Mouse (Mus musculus) ES-Bruce4 (cell line): ENCODE measurements around the gene Tmbim1. TPM values are rescaled to one million over a fixed set of nuclear protein-coding genes. Genes with fewer than 3 reads are reported as not detected.

Source experiments
- H3K27ac ChIP-seq: 2 replicates; pipeline ENCODE4 v1.5.1; 2012; ENCODE audit warnings: low read length, inconsistent platforms; ENCODE audit not compliant: insufficient read depth
- H3K27me3 ChIP-seq: 2 replicates; pipeline ENCODE4 v1.6.1; 2012; ENCODE audit warnings: mild to moderate bottlenecking, low read length, inconsistent platforms; ENCODE audit not compliant: control insufficient read depth, poor library complexity, insufficient read depth, severe bottlenecking
- H3K36me3 ChIP-seq: 2 replicates; pipeline ENCODE4 v1.6.1; 2012; ENCODE audit warnings: inconsistent platforms, mild to moderate bottlenecking, low read length, moderate library complexity; ENCODE audit not compliant: control insufficient read depth, poor library complexity, insufficient read depth, severe bottlenecking
- H3K4me1 ChIP-seq: one replicate; pipeline ENCODE4 v1.8.1; 2011; ENCODE audit warnings: low read length; ENCODE audit not compliant: control insufficient read depth, insufficient read depth
- H3K4me3 ChIP-seq: 2 replicates; pipeline ENCODE4 v1.5.1; 2011; ENCODE audit warnings: low read depth, mild to moderate bottlenecking, low read length
- H3K9ac ChIP-seq: 2 replicates; pipeline ENCODE4 v1.6.1; 2012; ENCODE audit warnings: low read depth, mild to moderate bottlenecking, inconsistent platforms; ENCODE audit not compliant: poor library complexity, severe bottlenecking
- H3K9me3 ChIP-seq: replicated peaks from 2 replicates; pipeline ENCODE4 v1.6.1; 2012; ENCODE audit warnings: mild to moderate bottlenecking, low read length, inconsistent platforms; ENCODE audit not compliant: control insufficient read depth, poor library complexity, insufficient read depth, severe bottlenecking
- CTCF ChIP-seq: IDR thresholded peaks from one replicate; pipeline ENCODE4 v1.8.1; 2011; ENCODE audit warnings: low read depth, low read length
- EP300 ChIP-seq: IDR thresholded peaks from 2 replicates; pipeline ENCODE4 v1.6.1; 2011; ENCODE audit warnings: low read depth, low read length; ENCODE audit not compliant: insufficient read depth
- POLR2A ChIP-seq: IDR thresholded peaks from one replicate; pipeline ENCODE4 v1.8.1; 2011; ENCODE audit warnings: low read length; ENCODE audit not compliant: insufficient read depth
- polyA plus RNA-seq: library from polyadenylated mRNA; stranded (reverse); fragments of >200 nt; gene quantifications from 2 replicates; pipeline ENCODE4 v1.2.4, GENCODE M21; 2011; ENCODE audit warnings: low read depth; ENCODE audit not compliant: missing spikeins, insufficient read depth, insufficient read length

Gene Tmbim1
- polyA plus RNA-seq, 1 experiment = 58.8 TPM

DNA sequence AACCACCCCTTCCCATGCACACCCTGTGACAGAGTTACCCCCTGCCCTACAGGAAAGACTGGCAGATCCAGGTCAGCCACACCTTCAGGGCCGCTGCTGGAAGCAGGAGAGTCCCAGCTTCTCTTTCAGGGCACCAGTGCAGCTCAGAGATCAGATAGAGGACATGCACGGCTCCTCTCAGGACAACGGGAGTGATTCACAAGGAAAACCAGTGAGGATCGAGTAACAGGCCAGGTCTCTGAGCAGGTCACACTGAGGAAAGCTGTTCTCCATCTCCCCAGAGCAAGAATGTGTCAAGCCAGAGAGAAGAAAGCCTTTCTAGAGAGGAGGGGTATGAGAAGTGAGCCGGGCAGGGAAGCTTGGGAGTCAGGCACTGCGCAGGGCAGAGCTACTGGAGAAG is 8.9 kb downstream of the Tmbim1 start:
- H3K9ac ChIP-seq = no peak overlapping the region
- no peak overlapping the region for H3K27ac ChIP-seq
- H3K9me3 ChIP-seq = no peaks in the 10 kb centered on the region
- 0 out of 2 replicates have a peak, but pooled peaks cover 3% of the 10 kb centered on the region for H3K36me3 ChIP-seq
- H3K4me1 ChIP-seq = peaks cover 7% of the 10 kb centered on the region
- H3K27me3 ChIP-seq = no peaks in the 10 kb centered on the region
- TF ChIP-seq CTCF (no peak), EP300 (no peak), POLR2A (no peak)
- no peak overlapping the region for H3K4me3 ChIP-seq

DNA sequence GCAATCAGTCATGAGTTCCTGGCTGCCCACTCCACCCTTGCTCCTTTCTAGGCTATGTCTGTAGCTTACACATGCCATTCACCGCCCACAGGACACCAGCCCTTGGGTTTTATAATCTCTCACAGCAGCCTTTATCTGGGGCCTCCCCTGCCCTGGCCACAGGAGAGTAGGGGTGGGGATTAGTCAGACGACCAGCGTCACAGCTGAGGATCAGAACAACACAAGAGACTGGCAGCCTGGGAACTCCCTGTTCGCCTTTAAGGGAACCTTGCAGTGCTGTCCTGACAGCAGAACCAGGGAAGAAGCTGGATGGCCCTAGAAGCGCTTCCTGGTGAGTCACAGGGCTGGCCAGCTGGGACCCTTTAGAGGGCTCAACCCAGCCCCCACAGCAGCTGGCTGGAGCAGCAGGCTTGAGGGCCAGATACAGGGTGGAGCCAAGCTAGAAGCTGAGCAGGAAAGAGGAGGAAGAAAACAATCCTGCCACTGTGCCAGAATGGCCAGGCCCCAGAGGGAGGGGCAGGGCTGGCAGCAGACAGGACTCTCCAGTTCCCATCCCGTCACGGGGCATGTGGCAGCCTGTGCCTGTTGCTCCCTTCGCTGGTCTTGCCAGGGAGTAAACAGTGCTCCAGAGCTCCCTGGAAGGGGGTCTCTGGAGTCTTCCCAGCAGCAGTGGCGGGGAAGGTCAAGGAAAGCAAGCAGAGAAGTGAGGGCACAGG is 9.8 kb downstream of the Tmbim1 start:
- Histone ChIP-seq H3K9ac (no peak overlapping the region), H3K36me3 (0 out of 2 replicates have a peak, but pooled peaks cover 8% of the 10 kb centered on the region), H3K9me3 (no peaks in the 10 kb centered on the region), H3K4me1 (peaks cover 7% of the 10 kb centered on the region), H3K27ac (no peak overlapping the region), H3K4me3 (no peak overlapping the region), H3K27me3 (no peaks in the 10 kb centered on the region)
- no peak for TF ChIP-seq EP300
- no peak for TF ChIP-seq POLR2A
- no peak for TF ChIP-seq CTCF

DNA sequence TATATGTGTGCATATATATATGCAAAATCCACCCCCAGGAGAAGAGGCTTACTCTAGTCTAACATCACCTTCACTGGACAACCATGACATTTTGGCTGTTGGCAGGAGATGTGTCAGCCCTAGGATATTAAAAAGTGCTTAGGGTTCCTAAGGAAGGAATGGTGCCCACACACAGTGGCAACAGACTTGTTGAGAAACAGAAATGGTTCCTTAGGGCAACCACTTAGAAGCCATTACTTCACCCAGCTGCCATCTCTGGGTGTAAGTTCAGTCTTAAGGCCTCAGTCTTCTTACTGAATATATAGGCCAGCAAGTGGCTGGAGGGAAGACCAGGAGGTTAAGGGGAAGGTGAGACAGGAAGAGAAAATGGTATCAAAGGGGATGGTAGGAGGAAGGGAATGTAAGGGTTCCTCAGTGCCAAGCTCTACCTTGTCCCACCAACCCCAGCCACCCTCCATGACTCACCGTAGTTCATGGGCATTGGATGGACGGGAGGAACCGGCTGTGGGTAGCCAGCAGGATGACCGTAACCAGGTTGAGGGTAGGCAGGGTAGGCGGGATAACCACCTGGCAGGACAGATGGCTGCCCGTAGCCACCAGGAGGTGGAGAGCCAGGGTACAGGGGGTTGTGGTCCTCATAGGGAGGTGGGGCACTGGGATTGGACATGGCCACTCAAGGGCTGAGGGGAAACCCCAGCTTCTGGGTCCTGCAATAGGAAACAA is 10.5 kb downstream of the Tmbim1 start:
- Histone ChIP-seq H3K27ac (no peak overlapping the region), H3K4me1 (peaks cover 7% of the 10 kb centered on the region), H3K9me3 (no peaks in the 10 kb centered on the region), H3K27me3 (no peaks in the 10 kb centered on the region), H3K9ac (no peak overlapping the region), H3K4me3 (no peak overlapping the region), H3K36me3 (peaks cover 12% of the 10 kb centered on the region; the same call in 1 of the 2 replicates)
- TF ChIP-seq EP300 (no peak), POLR2A (no peak), CTCF (no peak)

DNA sequence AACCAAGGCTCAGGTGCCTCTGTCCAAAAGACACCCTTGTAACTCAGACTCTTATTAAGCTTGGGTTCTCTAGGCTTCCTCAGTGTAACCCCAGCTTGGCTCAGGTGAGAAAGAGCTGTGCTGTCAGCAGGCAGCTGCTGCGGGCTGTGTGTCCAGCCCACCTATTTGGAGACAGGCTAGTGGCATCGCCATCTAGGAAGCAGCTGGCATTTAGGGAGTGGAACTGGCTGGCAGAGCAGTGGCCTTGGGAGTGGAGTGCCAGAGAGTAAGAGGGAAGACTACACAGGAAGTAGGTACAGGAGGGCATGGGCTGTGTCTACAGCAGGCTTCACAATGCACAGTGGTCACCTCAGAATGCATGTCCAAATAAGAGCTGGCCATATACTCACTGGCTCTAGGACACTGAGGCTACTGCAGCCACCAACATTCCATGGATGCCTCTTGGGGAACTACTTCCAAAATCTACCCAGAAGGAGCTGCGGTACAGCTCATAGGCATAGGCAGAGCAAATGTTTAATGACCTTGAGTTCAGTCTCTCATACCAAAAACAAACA is 11.3 kb downstream of the Tmbim1 start:
- TF ChIP-seq CTCF (no peak), EP300 (no peak), POLR2A (no peak)
- peaks cover 13% of the 10 kb centered on the region for H3K36me3 ChIP-seq
- no peaks in the 10 kb centered on the region for H3K27me3 ChIP-seq
- H3K4me3 ChIP-seq = no peak overlapping the region
- H3K9ac ChIP-seq = no peak overlapping the region
- H3K9me3 ChIP-seq = no peaks in the 10 kb centered on the region
- H3K27ac ChIP-seq = no peak overlapping the region
- H3K4me1 ChIP-seq = peaks cover 7% of the 10 kb centered on the region

DNA sequence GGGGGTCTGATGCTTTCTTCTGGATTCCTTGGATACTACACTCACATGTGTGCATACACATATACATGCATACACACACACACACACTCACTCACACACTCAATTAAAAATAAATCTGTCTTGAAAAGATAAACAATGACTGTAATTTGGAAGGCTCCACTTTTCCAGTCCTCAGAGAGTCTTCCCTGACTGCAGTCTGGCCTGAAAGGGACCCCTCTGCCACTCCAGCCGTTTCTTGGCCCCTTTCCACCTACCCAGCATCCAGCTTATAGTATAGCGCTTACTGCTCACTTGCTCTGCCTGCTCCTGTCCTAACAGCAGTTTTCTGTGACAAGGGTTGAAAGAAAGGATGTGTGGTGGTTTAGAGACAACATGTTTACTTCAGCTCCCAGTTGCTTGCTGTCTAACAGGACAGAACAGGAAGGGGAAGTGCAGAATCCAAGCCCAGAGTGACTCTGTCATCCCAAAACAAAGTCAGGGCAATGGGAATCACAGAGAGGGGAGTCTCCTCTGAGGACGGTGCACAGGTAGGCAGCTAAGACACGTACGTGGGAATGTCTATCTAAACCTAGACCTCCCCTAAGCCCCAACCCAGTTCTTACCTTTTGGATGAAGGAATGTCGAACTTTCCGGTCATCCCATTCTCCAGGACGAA is 12.0 kb downstream of the Tmbim1 start:
- Histone ChIP-seq H3K4me3 (no peak overlapping the region), H3K9ac (no peak overlapping the region), H3K27ac (no peak overlapping the region), H3K27me3 (no peaks in the 10 kb centered on the region), H3K36me3 (peaks cover 16% of the 10 kb centered on the region), H3K4me1 (peaks cover 7% of the 10 kb centered on the region), H3K9me3 (no peaks in the 10 kb centered on the region)
- no peak for TF ChIP-seq CTCF
- no peak for TF ChIP-seq EP300
- TF ChIP-seq POLR2A = no peak
